Mouse (Mus musculus): Measurements from ENCODE around the gene Ambp. TPM values are rescaled to one million over a fixed set of nuclear protein-coding genes. Genes with fewer than 3 reads are reported as not detected.

The Ambp gene
- polyA plus RNA-seq, 1 experiment = not detected

- Histone ChIP-seq H3K4me3 (ENCODE audit: insufficient read depth, poor library complexity, severe bottlenecking) (no peak overlapping the region), H3K79me2 (ENCODE audit: control insufficient read depth, insufficient read depth) (no peaks in the 10 kb centered on the region), H3K36me3 (ENCODE audit: control insufficient read depth, insufficient read depth) (no peaks in the 10 kb centered on the region), H3K79me3 (ENCODE audit: low read depth) (no peaks in the 10 kb centered on the region), H3K27me3 (ENCODE audit: control insufficient read depth, insufficient read depth, insufficient read length) (no peaks in the 10 kb centered on the region), H3ac (ENCODE audit: control insufficient read depth, insufficient read length, low read depth) (no peak overlapping the region)
- TF ChIP-seq MYOD1 (IDR thresholded peaks at IDR 0.05; ENCODE audit: control insufficient read depth, insufficient read length, low read depth) (no peak), CTCF (IDR thresholded peaks at IDR 0.05; ENCODE audit: control insufficient read depth, insufficient read depth, insufficient read length) (no peak), CEBPB (IDR thresholded peaks at IDR 0.05; ENCODE audit: low read depth) (no peak), MAX (IDR thresholded peaks at IDR 0.05) (no peak)
Observed at GRCm38 (mm10) chr4:63097603-63098002, 57.0 kb downstream of the Ambp start.

Other genes with a start within 250 kb of the Ambp start
- gene Zfp618, start 189.2 kb downstream of the Ambp start, polyA plus RNA-seq (2012; fragmentation: generic; extraction: Trizol) = 0.01 TPM
- not detected for gene Kif12, start 17.3 kb upstream of the Ambp start, polyA plus RNA-seq (2012; fragmentation: generic; extraction: Trizol)
- 0.08 TPM for gene Col27a1, start 59.2 kb upstream of the Ambp start, polyA plus RNA-seq (2012; fragmentation: generic; extraction: Trizol)
- gene Orm1, start 189.8 kb upstream of the Ambp start, polyA plus RNA-seq (2012; fragmentation: generic; extraction: Trizol) = 0.05 TPM
- gene Orm3, start 201.4 kb upstream of the Ambp start, polyA plus RNA-seq (2012; fragmentation: generic; extraction: Trizol) = not detected
- gene Orm2, start 207.7 kb upstream of the Ambp start, polyA plus RNA-seq (2012; fragmentation: generic; extraction: Trizol) = not detected
- 1.3 TPM for gene Akna, start 248.6 kb upstream of the Ambp start, polyA plus RNA-seq (2012; fragmentation: generic; extraction: Trizol)